Mouse (Mus musculus): ENCODE data around the gene Zfhx3.
"Not testable (repeated sequence)": the region's sequence is repeated elsewhere in the genome, so short reads cannot be mapped to it uniquely, and the experiment has no call there.

Zfhx3 gene

DNA sequence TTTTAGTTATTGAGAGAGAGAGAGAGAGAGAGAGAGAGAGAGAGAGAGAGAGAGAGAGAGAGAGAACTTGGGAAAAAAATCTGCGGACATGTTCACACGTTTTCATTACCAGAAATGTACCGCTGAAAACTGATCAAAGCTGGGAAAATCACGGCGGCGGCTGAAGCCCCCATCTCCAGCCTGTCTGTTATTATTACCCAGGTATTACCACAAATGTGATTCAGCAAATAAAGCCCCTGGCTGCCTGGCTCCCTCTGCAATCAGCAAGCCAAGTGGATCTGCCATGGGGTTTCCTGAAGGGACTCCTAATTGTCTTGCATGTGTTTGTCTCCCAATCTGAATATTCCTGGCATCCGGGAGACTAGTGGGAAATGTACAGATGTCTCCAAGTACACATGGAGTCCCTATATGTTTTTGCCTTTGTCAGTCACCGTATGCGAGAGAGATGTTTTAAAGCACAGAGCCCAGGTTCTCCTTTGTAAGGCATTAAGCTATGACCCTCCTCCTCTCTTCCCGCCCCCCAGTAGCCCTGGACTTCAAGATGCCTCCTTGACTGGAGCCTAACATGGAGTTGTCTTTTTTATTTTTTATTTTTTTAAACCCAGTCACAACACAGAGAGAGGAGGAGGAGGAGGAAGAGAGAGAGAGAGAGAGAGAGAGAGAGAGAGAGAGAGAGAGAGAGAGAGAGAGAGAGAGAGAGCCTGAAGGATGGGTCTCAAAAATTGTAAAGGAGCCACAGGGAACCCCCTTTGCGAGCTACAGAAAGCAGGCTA, at the start of gene Zfhx3:
Gene Zfhx3, plus strand, starts transcription at position 723 of the 773 bp plus-strand sequence.
- DNase-seq = no peak

DNA sequence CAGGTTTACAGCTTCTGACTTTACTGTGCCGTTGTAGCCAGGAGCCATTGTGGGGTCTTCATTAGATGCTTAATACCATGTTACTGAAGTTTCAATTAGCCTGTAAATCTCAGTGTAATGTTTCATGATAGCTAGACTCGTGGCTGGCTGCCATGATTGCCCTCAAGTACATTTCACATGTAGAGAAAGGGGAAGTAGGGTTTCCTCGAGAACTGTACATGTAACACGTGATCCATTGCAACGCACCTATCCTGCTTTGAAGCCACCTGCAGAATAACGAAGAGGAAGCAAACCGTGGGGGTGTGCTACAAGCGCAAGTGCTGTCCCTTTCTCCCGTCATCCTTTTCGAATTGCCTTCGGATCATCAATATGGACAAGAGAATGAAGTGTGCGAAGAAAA, 23.5 kb upstream of the Zfhx3 start:
- DNase-seq = no peak

DNA sequence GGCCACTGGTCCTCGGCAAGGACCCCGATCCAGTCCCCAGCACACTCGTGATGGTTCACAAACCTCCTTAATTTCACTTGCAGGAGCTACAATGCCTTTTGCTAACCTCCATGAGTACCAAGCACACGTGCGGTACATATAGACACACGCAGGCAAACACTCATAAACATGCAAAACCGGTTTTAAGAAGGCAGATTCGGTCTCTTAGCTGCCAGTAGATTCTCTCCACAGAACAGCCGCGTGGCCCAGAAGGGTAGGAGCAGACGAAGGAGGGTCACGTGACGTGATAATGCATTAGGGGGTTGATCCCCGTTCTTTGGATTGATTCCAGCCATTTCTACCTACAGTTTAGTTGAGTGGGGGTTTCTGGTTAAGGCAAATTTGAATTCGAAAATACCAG, 16.3 kb upstream of the Zfhx3 start:
- no peak for DNase-seq

DNA sequence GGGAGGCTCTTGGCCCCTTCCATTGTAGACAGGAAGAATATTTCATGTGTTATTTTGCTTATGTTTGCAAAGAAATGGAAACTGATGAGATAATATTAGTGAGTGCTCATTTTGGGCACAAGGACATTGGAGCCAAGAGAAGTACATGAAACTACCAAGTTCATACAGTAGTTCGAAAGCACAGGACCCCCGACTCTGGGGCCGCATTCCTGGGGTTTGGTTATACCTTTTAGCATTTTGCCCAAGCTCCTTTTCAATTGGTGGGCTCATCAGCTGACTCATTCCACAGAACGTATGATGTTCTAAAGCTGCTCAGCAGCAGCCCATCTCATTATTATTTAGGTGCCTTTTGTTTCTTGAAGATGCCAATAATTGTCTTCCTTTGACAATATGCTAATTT, 5.7 kb upstream of the Zfhx3 start:
- no peak for DNase-seq

DNA sequence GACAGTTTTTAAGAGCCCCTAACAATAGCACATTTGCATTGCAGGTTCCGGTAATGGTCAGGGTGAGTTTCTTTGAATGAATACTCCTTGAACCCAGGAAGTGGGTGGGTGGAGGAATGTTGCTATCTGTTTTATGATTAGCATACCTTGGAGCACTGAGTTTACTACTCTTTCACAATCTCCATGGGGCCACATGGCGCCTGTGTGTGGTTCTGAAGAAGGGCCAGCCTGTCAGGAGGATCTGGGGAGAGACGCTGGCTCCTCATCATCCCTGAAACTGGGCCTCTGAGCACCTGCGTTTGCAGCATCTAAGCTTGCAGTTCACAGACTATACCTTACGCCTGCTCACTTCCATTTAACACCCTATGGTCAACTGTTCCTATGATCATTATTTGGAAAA, 4.2 kb upstream of the Zfhx3 start:
- DNase-seq = not testable (repeated sequence)

DNA sequence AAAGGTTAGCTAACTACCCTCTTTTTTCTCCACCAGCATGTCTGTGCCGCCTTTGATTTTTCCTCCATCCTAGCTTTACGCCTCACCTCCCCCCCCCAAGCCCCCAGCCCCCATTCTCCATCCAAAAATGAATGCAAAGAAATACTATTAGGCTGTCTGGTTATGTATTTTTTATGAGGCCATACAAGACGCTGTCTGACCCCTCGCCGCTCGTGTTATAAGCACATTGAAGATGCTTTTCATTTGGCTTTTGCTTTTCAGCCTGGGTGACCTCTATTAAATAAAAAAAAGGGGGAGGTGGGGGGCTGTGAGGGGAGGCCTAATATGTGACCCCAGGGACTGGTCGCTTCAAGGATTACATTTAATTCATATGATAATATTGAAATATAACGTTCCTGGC, 2.3 kb upstream of the Zfhx3 start:
- no peak for DNase-seq

DNA sequence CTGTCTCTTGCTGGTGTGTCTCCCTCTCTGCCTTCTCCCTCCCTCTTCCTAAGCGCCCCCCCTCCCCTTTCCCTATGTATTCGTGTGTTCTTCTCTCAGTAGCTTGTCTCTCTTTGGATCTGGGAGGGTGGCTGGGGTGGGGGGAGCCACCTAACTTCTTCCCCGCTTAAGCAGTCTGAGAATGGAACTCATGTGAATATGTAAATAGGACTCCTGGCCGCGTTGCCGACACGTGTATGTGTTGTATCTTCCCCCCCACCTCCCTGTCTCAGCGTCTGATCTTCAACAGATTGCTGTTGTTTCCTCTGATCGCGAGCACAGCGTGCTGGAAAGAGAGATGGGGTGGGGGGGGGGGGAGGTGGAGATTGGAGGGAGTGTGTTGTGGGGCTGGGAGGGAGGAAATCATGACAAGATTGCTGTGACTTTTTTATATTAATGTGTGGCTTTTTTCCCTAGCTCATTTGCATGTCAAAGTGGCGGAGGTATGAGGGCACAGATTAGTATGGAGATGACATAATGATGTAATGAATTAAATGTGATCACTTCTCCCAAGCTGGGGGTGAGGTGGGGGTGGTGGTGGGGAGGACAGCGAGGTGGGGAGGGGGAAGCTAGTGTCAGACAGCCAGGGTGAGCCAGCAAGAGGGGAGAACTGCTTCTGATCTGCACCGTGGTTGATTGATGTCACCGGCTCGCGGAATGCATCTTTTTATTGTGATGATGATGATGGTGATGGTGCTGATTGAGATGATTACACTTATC, 487 bp downstream of the Zfhx3 start:
- DNase-seq = peak in 1 of 2 experiments; percentile 9

DNA sequence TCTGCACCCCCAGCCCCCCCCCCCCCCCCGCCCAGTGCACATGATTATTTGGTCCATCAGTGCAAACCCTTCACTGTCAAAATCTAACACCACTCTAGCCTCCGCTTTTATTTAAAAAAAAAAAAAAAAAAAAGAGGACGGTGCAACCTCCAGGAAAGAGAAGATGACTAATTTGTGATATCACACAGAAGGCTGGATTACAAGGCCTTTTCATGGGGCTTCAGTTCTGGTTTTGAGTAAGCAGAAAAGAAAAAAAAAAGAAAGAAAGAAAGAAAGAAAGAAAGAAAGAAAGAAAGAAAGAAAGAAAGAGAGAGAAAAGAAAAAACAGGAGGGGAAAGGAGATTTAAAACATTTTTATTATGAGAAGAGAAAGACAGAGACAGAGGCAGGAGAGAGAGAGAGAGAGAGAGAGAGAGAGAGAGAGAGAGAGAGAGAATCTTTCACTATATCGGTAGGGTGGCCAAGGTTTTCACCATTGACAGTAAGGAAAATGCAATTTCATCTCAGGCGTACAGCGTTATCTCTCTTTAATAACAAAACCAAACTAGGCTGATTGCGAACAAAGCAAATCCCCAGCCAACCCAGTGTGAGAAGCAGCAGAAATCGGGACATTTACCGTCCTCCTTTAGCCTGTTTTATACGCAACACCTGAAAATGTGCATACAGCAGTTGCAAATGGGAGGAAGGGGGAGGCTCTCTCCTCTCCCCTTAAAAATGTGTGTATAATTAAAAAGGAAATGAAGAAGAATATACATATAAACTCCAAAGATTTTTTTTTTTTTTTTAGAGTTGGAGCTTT, 1.3 kb downstream of the Zfhx3 start:
- DNase-seq = no peak

DNA sequence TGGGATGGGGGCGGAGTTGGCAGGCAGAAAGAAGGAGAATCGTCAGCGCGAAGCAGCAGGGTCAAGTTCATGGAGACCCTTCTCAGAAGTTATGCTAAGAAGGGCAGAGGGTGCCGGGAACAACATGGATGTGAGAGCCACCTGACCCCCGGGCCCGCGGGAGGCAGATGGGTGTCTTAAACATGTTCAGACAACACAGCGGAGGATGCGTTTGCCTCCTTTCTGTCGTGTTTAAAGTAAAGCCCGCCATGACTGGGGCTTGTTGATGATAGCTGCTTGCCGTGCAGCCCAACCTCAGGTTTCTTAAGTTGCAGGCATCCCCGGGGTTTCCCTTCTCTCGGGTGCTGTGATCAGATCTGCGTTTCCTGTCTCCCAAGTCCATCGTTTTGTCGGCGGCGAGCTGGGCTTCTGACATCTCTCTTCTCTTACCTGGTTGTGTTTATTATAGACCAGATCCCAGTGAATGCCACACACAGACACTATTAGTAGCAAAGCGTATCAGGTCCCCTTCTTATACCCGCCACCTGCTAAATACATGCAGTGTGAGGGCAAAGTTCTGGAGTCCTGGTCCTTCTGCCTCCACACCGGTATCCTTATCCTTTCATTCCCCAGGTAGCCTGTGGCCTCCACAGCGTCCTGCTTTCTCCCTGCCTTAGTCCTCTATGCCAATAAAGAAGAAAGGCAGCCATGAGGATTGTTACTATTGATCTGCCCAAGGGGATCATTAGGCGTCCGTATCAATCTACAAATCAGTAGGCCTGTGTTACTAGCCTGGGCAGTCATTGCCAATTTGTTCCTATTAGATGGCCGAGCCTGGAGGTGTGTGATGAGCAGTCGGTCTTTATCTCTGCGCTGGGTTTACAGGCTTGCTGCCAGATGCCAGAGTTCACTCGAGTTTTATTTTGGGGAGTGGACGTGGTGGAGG, 2.5 kb downstream of the Zfhx3 start:
- peak; percentile 11 to 24 for DNase-seq

DNA sequence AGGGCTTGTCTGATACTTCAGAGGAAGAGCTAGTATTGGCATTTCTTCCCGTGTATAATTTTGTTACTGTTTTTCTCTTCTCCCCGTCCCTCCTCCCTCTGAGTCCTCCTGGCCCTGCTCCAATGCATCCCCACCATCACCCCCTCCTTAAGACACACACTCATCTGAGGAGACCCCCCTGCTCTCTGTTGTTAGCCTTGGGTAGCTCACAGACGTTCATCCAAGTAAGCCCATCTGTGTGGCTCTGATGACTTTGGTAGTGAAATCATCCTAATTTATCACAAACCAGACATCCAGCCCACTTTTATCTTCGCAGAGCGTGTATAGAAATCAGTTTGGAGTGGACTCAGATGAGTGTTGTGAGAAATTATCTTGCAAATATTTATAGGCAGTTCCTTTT, 4.4 kb downstream of the Zfhx3 start:
- DNase-seq = no peak

DNA sequence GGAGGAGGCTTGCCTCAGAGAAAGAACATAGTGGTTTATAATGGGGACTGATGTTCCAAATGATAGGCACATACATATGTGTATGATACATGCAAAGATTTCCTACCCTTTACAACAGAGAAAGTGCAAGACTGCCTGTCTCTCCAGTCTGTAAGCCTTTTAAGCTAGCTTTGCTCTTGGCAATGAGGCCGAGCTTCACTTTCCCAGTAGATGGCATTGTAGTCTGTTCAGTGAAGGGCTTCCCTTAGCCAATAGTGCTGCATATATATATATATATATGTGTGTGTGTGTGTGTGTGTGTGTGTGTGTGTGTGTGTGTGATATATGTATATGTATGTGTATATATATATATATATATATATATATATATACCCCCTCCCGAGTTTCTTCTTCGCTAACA, 13.4 kb downstream of the Zfhx3 start:
- DNase-seq = peak; percentile 19 to 35

DNA sequence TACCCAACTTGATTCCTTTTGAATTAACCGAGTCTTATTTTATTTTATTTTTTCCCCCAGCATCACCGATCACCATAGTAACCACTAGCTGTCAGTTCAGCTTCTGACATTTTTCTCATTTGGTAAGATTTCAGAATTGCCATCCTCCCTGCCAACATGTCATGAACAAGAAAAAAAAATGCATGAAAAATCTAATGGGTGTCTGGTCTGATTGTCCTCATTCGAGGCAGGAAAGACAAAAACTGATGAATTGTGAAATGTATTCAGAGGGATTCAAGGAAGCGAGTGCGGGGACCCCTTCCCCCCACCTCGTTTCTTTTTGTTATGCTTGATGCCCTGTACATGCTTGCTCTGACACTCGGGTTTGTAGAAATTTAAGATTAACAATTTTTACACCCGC, 15.1 kb downstream of the Zfhx3 start:
- no peak for DNase-seq

DNA sequence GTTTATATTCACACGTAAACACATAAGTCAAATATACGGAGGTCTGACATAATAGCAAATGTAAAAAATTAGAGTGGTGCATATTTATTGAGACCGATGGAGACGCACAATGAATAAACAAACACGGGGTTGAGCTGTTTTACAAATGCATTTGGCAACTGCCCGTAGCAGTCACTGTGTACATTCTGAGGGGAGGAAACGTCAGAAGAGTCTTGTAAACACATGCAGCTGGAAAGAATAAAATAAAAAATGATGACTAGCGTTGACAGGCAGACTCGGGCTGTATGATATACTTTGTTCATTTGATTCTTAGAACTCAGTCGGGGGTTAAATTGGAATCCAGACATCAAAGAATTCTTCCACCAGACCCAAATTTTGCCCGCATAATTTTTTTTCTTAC, 18.0 kb downstream of the Zfhx3 start:
- no peak for DNase-seq

DNA sequence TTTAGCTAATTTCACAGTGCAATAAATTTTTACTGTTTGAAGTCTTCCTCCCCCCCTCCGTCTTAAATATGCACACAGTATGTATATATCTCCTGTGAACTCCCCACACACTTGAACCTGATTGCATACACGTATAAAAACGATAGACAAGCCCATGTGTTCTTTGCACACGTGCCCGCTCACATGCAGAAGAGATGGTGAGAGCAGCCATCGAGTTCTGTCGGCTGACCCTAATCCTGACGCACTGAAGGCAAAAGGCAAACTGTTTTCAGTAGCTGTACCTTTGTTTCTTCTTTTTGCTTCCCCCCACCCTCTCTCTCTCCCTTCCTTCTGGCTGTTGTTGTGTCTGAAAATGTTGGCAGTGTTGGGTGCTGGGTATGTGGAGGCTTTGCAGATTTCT, 18.4 kb downstream of the Zfhx3 start:
- no peak for DNase-seq

DNA sequence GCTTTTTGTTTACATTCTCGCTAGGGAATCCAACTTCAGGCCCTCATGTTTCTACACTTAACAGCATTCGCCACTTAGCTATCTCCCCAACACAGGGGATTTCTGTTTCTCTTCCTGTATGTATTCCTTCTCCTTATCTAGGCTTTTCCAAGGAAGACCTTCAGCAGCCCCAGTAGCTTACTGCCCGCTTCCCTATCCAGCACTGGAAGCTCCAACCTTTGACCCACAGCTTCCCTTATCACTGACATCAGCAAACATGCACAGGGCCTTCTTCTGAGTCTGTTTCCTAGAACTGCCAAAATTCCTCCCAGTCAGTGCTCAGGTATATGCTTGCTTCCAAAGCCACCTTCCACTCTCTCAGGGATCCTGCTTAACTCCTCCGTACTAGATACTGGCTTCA, 29.8 kb downstream of the Zfhx3 start:
- no peak for DNase-seq

DNA sequence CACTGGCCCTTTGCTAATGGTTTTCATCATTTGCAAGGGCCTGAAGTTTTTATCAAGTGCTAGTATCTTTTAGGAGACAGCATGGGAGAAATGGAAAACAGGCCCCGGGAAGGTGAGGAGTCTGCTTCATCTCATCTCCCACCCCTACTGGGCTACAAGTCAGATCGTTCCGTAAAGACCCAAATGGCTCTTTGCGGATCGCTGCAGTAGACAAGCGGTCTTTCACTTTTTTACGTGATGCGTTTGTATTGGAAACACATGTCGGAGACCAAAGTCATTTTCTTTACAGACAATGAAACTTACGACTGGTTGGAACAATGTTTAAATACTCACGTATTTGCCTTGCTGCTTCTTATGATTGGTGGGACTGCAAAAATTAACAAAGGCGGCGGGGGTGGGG, 32.0 kb downstream of the Zfhx3 start:
- no peak for DNase-seq

DNA sequence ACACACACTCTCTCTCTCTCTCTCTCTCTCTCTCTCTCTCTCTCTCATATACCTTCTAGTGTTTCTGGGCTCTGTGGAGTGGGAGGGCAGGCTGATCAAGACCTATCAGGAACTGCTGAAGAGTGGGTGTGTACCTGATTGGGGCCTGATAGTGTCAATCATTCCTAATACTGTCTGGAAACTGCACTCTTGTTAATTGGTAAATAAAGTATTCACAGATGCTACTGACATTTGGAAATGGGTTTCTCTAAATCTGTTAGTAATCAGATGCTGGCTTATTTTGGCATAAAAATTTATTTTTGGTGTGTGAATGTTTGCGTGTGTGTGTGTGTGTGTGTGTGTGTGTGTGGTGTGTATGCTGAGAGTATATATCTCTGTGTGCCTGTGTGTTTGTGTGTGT, 35.8 kb downstream of the Zfhx3 start:
- no peak for DNase-seq

DNA sequence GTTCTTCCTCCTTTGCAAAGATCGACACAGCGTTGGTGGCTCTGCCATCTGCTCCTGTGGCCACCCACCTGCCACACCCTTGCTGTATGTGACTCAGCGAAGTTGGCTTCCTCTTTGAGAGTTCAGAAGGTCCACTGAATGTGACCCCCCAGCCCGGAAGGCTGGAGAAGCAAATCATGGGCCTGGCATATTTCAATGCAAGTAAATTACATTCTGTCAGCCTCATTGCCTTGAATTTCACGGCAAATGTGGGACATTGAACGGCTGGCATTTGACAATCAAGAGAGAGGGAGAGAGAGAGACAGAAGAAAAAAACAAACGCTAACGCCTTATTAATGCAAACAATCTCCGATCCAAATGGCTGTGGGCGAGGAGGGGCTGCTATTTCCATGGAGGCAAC, 38.2 kb downstream of the Zfhx3 start:
- DNase-seq = no peak

DNA sequence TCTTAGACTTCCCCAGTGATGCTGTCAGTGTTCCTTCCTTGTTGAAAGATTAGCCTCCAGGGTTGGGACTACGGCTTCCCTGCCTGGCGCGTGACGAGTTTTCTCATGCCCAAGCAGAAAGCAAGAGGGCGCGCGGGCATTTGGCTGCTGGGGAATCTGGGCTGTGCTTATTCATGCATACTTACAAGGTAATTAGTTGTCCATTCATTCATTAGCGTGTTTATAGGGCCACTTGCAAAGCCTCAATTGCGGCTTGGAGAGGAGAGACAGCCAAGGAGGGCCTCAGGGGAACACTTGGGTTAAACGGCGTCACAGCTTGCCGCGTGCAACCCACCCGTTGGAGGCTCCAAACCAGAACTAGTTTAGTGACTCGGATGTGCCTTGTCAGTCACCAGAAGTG, 44.2 kb downstream of the Zfhx3 start:
- DNase-seq = peak; percentile 40 to 59

DNA sequence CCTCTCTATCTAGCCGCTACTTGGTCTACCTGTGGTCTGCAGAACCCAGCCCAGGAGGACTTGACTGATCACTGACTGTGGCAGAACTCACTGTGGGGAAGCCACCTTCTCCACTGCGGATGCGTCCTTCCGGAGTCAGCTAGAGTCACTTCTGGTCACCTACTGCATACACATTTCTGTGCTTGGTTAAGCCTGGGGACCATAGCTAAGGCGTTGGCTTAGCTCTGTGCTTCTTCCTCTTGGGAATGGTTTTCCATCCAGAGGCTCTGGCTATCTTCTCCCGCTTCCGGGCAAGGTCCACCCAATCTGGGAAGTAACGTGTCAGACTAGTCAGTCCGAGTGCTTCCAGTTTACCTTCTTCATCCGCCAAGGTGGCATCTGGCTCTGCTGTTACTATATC, 56.4 kb downstream of the Zfhx3 start:
- no peak for DNase-seq

DNA sequence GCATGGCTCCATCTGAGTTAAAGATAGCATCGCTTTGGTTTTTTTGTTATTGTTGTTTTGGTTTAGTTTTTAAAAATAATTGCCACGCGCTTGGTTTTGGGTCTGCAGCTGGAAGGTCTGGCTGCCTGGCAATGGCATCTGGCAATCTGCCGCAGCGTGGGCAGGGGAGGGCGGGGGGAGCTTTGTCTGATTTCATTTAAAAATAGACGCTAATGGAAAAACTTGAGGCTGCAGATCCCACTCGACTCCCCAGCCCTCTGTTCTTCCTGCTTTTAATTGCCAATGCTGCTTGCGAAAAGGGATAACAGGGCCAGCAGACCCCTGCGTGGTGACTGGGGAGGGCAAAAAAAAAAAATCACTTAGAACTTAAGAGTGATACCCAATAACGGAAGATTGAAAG, 69.1 kb downstream of the Zfhx3 start:
- DNase-seq = no peak

DNA sequence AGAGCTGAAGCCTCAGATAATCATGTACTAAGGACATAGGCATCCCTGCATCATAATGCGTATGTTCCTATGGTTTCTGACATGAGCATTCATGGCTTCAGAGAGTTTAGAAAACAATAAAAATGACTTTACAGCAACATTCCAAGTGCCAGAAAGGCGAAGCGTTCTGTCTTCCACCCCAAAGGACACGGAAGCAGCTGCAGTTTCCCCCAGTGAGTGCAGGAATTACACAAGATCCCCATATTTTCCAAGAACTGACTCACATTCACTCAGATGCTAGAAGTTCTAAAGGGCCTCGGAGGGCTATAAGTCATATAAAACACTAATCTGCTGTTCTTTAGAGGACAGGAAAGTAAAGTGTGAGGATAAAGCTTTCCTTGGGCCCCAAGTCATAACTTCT, 75.3 kb downstream of the Zfhx3 start:
- no peak for DNase-seq

DNA sequence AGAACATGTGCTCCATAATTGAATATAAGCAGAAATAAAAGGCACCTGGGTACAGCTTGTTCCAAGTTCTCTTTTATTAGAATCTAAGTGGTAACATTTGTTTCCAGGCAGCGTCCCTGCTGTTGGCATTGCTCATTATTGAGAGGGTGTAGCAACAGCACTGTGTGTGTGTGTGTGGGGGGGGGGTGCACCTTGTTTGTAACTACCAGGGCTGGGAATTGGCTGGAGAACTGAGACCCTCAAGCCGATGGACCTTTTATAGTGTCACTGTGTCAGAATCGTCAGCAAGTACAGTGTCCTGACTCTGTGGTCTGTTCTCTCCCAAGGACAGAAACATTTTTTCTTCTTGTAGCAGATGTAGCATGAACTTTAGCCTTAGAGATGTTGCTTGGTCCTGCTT, 77.2 kb downstream of the Zfhx3 start:
- DNase-seq = no peak
